Mouse (Mus musculus) CH12.LX (cell line): ENCODE measurements at regions not wholly inside any gene's neighbourhood (a gene's known extent, or its start where the extent isn't known, plus 50 kb on each side); places are given as distances from the start of the nearest gene placed in this dataset.

Experiments used
- DNase-seq: peaks from one replicate; pipeline ENCODE4 v3.0.0-alpha.2; 2013; ENCODE audit errors: extremely low read depth
- H3K27ac ChIP-seq: 2 replicates; pipeline ENCODE4 v1.5.1; 2012; ENCODE audit warnings: low read depth, mild to moderate bottlenecking, control low read depth, moderate library complexity; ENCODE audit not compliant: insufficient read depth
- H3K27me3 ChIP-seq: replicated peaks from 2 replicates; pipeline ENCODE3; 2012; ENCODE audit warnings: inconsistent platforms
- H3K36me3 ChIP-seq, 2 experiments: replicated peaks in 1 of 2; 2 replicates each; pipeline versions ENCODE3 to v1.6.1; 2012; ENCODE audit warnings: inconsistent platforms in 1 of 2, low read length in 1 of 2, mild to moderate bottlenecking in 1 of 2, mixed read lengths in 1 of 2, moderate library complexity in 1 of 2; ENCODE audit not compliant: control insufficient read depth in 1 of 2, insufficient read depth in 1 of 2
- H3K4me1 ChIP-seq, 2 experiments: 2 replicates each; pipeline ENCODE4 v1.6.1; 2012; ENCODE audit warnings: inconsistent platforms in 1 of 2, moderate library complexity in 1 of 2; ENCODE audit not compliant: insufficient read depth in 2 of 2, control insufficient read depth in 1 of 2
- H3K4me2 ChIP-seq: 2 replicates; pipeline ENCODE4 v1.6.1; 2012; ENCODE audit warnings: low read depth, mild to moderate bottlenecking, control low read depth; ENCODE audit not compliant: poor library complexity, insufficient read depth, severe bottlenecking
- H3K4me3 ChIP-seq, 3 experiments: fragments of 150-350 bp in 1 of 3; sonication (generic) in 1 of 3; replicated peaks in 1 of 3; 2 replicates each; pipeline versions ENCODE3 to v1.5.1; 2011 to 2012; ENCODE audit warnings: low read depth in 2 of 3, low read length in 2 of 3, mild to moderate bottlenecking in 2 of 3, moderate library complexity in 2 of 3, control low read depth in 1 of 3, improper control_type of control experiment in 1 of 3, inconsistent platforms in 1 of 3, mixed read lengths in 1 of 3; ENCODE audit not compliant: poor library complexity in 1 of 3
- H3K79me2 ChIP-seq: replicated peaks from 2 replicates; pipeline ENCODE4 v1.6.1; 2012; ENCODE audit warnings: mild to moderate bottlenecking, moderate library complexity; ENCODE audit not compliant: control insufficient read depth, poor library complexity, insufficient read depth, severe bottlenecking; ENCODE audit errors: extremely low read depth
- H3K9ac ChIP-seq: 2 replicates; pipeline ENCODE4 v1.6.1; 2012; ENCODE audit warnings: low read depth, mild to moderate bottlenecking, control low read depth, moderate library complexity; ENCODE audit not compliant: insufficient read depth
- H3K9me3 ChIP-seq: replicated peaks from 2 replicates; pipeline ENCODE3; 2012; ENCODE audit warnings: low read length, inconsistent platforms, mixed read lengths
- BHLHE40 ChIP-seq: IDR thresholded peaks from 2 replicates; pipeline ENCODE4 v1.6.1; 2011; ENCODE audit warnings: mild to moderate bottlenecking, low read depth, low read length, improper control_type of control experiment
- E2F4 ChIP-seq: IDR thresholded peaks from 2 replicates; pipeline ENCODE4 v1.6.1; 2011; ENCODE audit warnings: low read depth, low read length, improper control_type of control experiment; ENCODE audit not compliant: insufficient replicate concordance
- ELF1 ChIP-seq: IDR thresholded peaks from 2 replicates; pipeline ENCODE4 v1.6.1; 2014; ENCODE audit warnings: low read depth, mild to moderate bottlenecking, inconsistent platforms, low read length, improper control_type of control experiment
- ETS1 ChIP-seq: conservative IDR thresholded peaks from 2 replicates; pipeline ENCODE4 v1.6.1; 2012; ENCODE audit warnings: low read depth, mild to moderate bottlenecking, inconsistent platforms, low read length, improper control_type of control experiment, moderate library complexity
- GABPA ChIP-seq: IDR thresholded peaks from 2 replicates; pipeline ENCODE4 v1.6.1; 2012; ENCODE audit warnings: low read depth, low read length, improper control_type of control experiment, inconsistent platforms; ENCODE audit not compliant: insufficient replicate concordance
- JUN ChIP-seq: IDR thresholded peaks from 2 replicates; pipeline ENCODE4 v1.6.1; 2011; ENCODE audit warnings: low read depth, mild to moderate bottlenecking, low read length, improper control_type of control experiment, moderate library complexity; ENCODE audit not compliant: insufficient read depth
- JUND ChIP-seq: conservative IDR thresholded peaks from 2 replicates; pipeline ENCODE4 v1.6.1; 2011; ENCODE audit warnings: low read depth, low read length, improper control_type of control experiment
- KAT2A ChIP-seq: IDR thresholded peaks from 2 replicates; pipeline ENCODE4 v1.6.1; 2012; ENCODE audit warnings: low read length, improper control_type of control experiment, inconsistent platforms; ENCODE audit not compliant: insufficient replicate concordance
- MEF2A ChIP-seq: IDR thresholded peaks from 2 replicates; pipeline ENCODE4 v1.6.1; 2014; ENCODE audit warnings: low read depth, mild to moderate bottlenecking, inconsistent platforms, low read length, improper control_type of control experiment, borderline replicate concordance
- MYC ChIP-seq: IDR thresholded peaks from 2 replicates; pipeline ENCODE4 v1.6.1; 2011; ENCODE audit warnings: low read depth, mild to moderate bottlenecking, improper control_type of control experiment, low read length
- POLR2AphosphoS2 ChIP-seq: IDR thresholded peaks from 2 replicates; pipeline ENCODE4 v1.6.1; 2011; ENCODE audit warnings: low read depth, low read length, improper control_type of control experiment
- RCOR1 ChIP-seq: conservative IDR thresholded peaks from 2 replicates; pipeline ENCODE4 v1.6.1; 2012; ENCODE audit warnings: low read depth, mild to moderate bottlenecking, inconsistent platforms, low read length, improper control_type of control experiment
- SIN3A ChIP-seq: IDR thresholded peaks from 2 replicates; pipeline ENCODE4 v1.6.1; 2012; ENCODE audit warnings: low read length, improper control_type of control experiment, inconsistent platforms
- TBP ChIP-seq: conservative IDR thresholded peaks from 2 replicates; pipeline ENCODE4 v1.6.1; 2011; ENCODE audit warnings: low read depth, low read length, improper control_type of control experiment
- TCF12 ChIP-seq: IDR thresholded peaks from 2 replicates; pipeline ENCODE4 v1.6.1; 2014; ENCODE audit warnings: low read depth, mild to moderate bottlenecking, inconsistent platforms, low read length, improper control_type of control experiment
- UBTF ChIP-seq: IDR thresholded peaks from 2 replicates; pipeline ENCODE4 v1.6.1; 2012; ENCODE audit warnings: low read depth, mild to moderate bottlenecking, inconsistent platforms, low read length, improper control_type of control experiment, moderate library complexity
- USF1 ChIP-seq: IDR thresholded peaks from 2 replicates; pipeline ENCODE4 v1.6.1; 2014; ENCODE audit warnings: low read depth, mild to moderate bottlenecking, inconsistent platforms, low read length, improper control_type of control experiment
- USF2 ChIP-seq: conservative IDR thresholded peaks from 2 replicates; pipeline ENCODE4 v1.6.1; 2011; ENCODE audit warnings: low read depth, low read length, improper control_type of control experiment
- ZC3H11A ChIP-seq: IDR thresholded peaks from 2 replicates; pipeline ENCODE4 v1.6.1; 2012; ENCODE audit warnings: low read depth, mild to moderate bottlenecking, inconsistent platforms, low read length, improper control_type of control experiment
- ZKSCAN1 ChIP-seq: IDR thresholded peaks from 2 replicates; pipeline ENCODE4 v1.6.1; 2012; ENCODE audit warnings: low read depth, inconsistent platforms, low read length, improper control_type of control experiment, borderline replicate concordance
- dilution Hi-C: fragments of 300-500 bp; cut with MboI; formaldehyde crosslinking; loops from 2 replicates; pipeline ENCODE4 v1.14.3; 2020; ENCODE audit warnings: low sequenced_read_pairs; ENCODE audit not compliant: extremely low pct_unique_long_range_greater_than_20kb, extremely low pct_ligation_motif_present
- in situ Hi-C: fragments of 300-500 bp; cut with MboI; formaldehyde crosslinking; loops from 3 replicates; pipeline ENCODE4 v1.14.3; 2019; ENCODE audit warnings: low sequenced_read_pairs, low pct_ligation_motif_present, low pct_unique_long_range_greater_than_20kb, mixed read lengths

DNA sequence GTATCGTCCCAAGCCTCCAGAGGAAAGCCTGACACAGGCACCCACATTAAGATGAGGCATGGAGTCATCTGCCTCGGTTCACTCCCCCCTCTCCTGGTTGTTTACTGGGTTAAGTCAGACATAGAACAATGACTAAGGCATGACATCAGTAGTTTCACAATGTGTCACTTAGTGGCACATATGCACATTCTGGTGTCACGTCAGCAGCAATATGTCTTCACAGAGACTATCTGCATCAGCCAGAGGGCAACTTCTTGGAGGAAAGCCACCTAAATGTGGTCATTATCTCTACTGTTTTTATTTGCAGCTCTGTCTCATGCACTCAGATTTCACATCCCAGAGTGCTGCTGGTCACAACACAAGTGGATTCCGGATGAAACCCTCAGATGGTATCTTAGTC lies 61.9 kb upstream of the Agap1 start:
- no peak overlapping the region for H3K4me2 ChIP-seq
- H3K4me3 ChIP-seq, result no peak overlapping the region
- H3K79me2 ChIP-seq, result no peaks in the 10 kb centered on the region
- dilution Hi-C loops, result no loop called here
- no peak overlapping the region for H3K9ac ChIP-seq
- H3K27ac ChIP-seq, result no peak overlapping the region
- no peak for DNase-seq
- TF ChIP-seq RCOR1, result no peak
- TF ChIP-seq USF1, result no peak
- no peak for TF ChIP-seq JUN
- TF ChIP-seq ZKSCAN1, result no peak
- no peak for TF ChIP-seq TCF12
- TF ChIP-seq ETS1, result no peak
- TF ChIP-seq SIN3A, result no peak
- no peak for TF ChIP-seq ZC3H11A
- TF ChIP-seq E2F4, result no peak
- no peaks in the 10 kb centered on the region for H3K36me3 ChIP-seq
- in situ Hi-C loops, result no loop called here
- H3K27me3 ChIP-seq, result no peaks in the 10 kb centered on the region
- peaks cover 83% of the 10 kb centered on the region for H3K9me3 ChIP-seq
- H3K4me1 ChIP-seq, result no peaks in the 10 kb centered on the region

DNA sequence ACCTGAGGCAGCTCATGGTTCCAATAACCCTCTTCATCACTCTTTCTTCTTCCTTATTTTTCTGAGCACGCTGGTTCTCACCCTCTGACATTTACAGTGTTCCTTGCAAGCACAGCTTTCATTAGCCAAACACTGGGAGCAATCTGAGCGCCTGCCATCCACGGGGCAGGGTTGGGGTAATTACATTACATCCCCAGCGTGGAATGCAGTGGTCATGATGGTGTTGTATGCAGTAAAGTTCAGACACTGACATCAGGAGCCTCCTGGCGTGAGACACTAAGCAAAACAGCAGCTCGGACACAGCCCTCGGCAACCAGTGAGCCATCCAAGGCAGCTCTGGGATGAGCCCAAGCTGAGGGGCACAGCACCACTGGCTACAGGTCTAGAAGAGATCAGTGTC lies 60.1 kb upstream of the Agap1 start:
- Histone ChIP-seq H3K9ac (no peak overlapping the region), H3K27me3 (no peaks in the 10 kb centered on the region), H3K36me3 (no peaks in the 10 kb centered on the region), H3K4me3 (no peak overlapping the region)
- DNase-seq, result no peak
- TF ChIP-seq ETS1 (no peak), MYC (no peak), ELF1 (no peak), RCOR1 (no peak), MEF2A (no peak), KAT2A (no peak), BHLHE40 (no peak), POLR2AphosphoS2 (no peak), GABPA (no peak), JUN (no peak), USF2 (no peak), TBP (no peak), UBTF (no peak), JUND (no peak)
- TF ChIP-seq, all 38 proteins: peak for 0
- dilution Hi-C loops, result no loop called here
- Histone ChIP-seq H3K4me1 (no peaks in the 10 kb centered on the region), H3K4me2 (no peak overlapping the region), H3K27ac (no peak overlapping the region), H3K79me2 (no peaks in the 10 kb centered on the region), H3K9me3 (peaks cover 79% of the 10 kb centered on the region)
- in situ Hi-C loops, result no loop called here
